Mouse (Mus musculus): ENCODE data around the gene Arl14ep.

DNA sequence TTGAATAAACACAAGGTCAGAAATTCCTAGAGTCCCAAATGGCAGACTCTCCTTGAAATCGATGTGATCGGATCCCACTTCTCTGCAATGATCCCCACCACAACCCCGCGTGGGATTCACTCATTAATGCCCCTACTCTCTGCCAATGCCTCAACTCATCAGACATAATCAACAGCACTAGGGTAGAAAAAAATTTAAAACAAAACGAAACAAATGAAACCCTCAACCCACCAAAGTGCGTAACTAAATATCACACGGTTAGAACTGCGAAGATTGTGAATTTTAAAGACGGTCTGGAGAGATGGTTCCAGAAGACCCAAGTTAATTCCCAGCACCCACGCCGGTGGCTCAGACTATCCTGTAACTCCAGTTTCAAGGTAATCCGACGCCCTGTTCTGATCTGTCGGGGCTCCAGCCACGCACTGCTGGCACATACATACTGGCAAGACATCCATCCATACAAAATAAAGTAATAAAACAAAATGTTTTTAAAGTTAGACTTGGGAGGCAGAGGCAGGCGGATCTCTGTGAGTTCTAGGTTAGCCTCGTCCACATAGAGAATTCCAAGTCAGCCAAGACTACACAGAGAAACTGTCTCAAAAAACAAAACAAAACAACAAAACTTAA, 779 bp downstream of the Arl14ep start:
- TF ChIP-seq CTCF (IDR thresholded peaks at IDR 0.05; ENCODE audit: insufficient read depth, low read depth, low read length), result no peak
- TF ChIP-seq POLR2A (IDR thresholded peaks at IDR 0.05; ENCODE audit: insufficient read depth, low read depth, low read length), result no peak
